Mouse (Mus musculus): ENCODE measurements around the gene Fam196b.

- TF ChIP-seq CHD2 (IDR thresholded peaks at IDR 0.05; ENCODE audit: low read depth, low read length) (no peak), MAFK (IDR thresholded peaks at IDR 0.05; ENCODE audit: insufficient read depth, low read depth, low read length) (no peak), ZNF384 (IDR thresholded peaks at IDR 0.05; ENCODE audit: low read depth, low read length) (no peak), ZC3H11A (IDR thresholded peaks at IDR 0.05; ENCODE audit: borderline replicate concordance, low read depth, low read length) (no peak)
These were observed 57.6 kb downstream of the Fam196b start for GRCm38 (mm10) chr11:34372224-34372623.

Data from ES-E14 (cell line).